Mouse (Mus musculus): ENCODE data around the gene Fbxo7. TPM values are rescaled to one million over a fixed set of nuclear protein-coding genes. Genes with fewer than 3 reads are reported as not detected.

Fbxo7 gene
- polyA plus RNA-seq, 1 experiment, result 9.7 TPM

DNA sequence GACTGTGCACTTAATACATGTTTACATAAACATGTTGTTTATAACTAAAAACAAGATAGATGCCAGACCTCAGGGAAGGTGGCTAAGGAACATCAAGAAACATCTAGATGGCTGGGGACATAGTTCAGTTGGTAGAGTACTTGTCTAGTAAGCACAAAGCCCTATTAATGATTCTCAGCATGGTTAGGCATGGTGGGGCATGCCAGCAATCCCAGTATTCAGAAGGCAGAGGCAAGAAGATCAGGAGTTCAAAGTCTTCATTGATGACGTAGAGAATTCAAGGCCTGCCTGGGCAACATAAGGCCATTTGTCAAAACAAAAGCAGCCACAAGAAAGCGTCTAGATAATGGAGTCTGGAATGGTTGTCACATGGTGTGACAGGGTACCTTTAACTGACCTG is 35.9 kb downstream of the Fbxo7 start:
- Histone ChIP-seq H3K4me3 (ENCODE audit: insufficient read depth, low read depth, low read length) (no peak overlapping the region), H3K4me1 (ENCODE audit: control insufficient read depth, insufficient read depth, insufficient read length, low read length) (no peaks in the 10 kb centered on the region), H3K27ac (replicated peaks; ENCODE audit: low read depth, low read length) (no peak overlapping the region)

DNA sequence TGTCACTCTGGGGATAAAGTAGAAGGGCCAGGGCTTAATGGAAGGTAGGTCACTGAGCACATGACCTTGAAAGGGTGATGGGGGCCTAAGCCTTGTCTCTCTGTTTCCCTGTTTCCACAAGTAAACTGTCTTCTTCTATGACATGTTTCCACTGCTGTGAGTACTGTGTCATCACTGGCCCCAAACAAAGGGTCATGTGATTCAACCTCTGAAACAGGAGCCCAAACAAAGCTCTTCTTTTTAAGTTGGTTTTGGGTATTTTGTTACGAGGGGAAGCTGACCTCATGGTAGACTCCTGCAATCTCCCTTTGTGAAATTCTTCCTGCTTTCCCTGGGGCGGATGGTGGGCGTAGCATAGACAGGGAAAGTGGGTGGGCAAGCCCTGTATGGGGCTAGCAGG is 38.5 kb downstream of the Fbxo7 start:
- Histone ChIP-seq H3K27ac (replicated peaks; ENCODE audit: low read depth, low read length) (no peak overlapping the region), H3K4me1 (ENCODE audit: control insufficient read depth, insufficient read depth, insufficient read length, low read length) (no peaks in the 10 kb centered on the region), H3K4me3 (ENCODE audit: insufficient read depth, low read depth, low read length) (no peak overlapping the region)

DNA sequence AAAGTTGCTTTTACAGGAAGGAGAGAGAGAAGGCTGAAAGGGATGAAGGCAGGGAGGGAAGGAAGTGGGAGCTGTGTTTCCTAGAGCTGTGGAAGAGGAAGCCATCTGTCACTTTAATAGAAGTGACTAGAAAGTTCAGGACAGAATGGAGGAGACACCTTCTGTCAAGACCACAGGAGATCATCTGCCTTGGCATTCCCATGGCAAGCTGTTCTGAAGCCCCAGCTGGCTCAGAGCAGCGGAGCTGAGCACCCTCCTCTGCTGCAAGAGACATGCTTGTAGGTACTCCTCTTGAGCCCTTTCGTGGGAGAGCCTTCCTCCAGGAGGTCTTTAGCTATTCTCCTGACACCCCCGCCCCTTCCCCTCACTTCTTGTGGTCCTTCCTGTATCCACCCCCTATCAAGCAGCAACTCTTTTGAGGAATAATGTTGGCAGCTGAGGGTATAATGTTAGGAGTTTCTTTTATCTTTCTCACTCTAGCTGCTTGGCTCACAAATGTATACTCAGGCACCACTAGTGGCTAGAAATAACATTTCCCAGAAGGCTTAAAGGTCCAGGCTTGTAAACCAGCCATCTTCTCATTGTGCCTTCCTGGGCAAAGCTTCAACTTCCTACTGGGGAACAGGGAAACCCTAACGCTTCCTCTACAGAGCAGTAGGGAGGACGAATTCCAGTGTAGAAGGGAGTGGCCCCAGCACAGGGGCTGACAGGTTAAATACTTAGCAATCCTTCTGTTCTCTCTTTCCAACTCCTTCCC is 40.7 kb downstream of the Fbxo7 start:
- Histone ChIP-seq H3K4me1 (ENCODE audit: control insufficient read depth, insufficient read depth, insufficient read length, low read length) (0 out of 2 replicates have a peak, but pooled peaks cover 2% of the 10 kb centered on the region), H3K4me3 (ENCODE audit: insufficient read depth, low read depth, low read length) (no peak overlapping the region)

DNA sequence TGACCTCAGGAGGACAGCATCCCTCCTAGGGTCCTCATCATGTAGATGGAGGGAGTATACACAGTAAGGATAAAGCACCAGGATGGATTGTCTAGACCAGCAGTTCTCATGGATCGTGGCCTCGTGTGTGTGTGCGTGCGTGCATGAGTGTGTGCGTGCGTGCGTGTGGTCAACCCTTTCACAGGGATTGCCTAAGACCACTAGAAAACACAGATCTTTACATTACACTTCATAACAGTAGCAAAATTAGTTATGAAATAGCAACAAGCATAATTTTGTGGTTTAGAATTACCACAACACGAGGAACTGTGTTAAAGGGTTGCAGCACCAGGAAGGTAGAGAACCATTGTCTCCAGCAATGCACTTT is 41.2 kb downstream of the Fbxo7 start:
- Histone ChIP-seq H3K27ac (replicated peaks; ENCODE audit: low read depth, low read length) (no peak overlapping the region), H3K4me3 (ENCODE audit: insufficient read depth, low read depth, low read length) (no peak overlapping the region), H3K4me1 (ENCODE audit: control insufficient read depth, insufficient read depth, insufficient read length, low read length) (0 out of 2 replicates have a peak, but pooled peaks cover 2% of the 10 kb centered on the region)

More for the DNA sequence above, 40.7 kb downstream of the Fbxo7 start:
- no peak overlapping the region for H3K27ac ChIP-seq (replicated peaks; ENCODE audit: low read depth, low read length)

DNA sequence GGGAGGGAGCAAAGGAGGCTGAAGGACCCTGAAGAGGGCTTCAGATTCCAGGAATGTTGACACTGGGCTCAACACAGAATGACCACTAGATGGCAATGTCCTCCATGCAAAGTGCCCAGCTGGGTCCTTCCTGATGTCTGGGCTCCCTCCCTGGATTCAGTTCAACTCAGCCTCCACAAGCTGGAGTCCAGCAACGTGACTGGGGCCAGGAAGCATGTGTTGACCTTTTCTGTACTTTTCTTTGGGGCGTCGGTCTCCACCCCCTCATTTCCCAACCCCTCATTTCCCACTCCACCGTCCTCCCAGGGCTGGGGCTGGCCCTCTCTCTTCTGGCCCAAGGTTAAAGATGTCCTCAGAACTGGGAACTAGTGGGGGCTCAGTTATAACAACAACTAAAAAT is 43.2 kb downstream of the Fbxo7 start:
- Histone ChIP-seq H3K4me3 (ENCODE audit: insufficient read depth, low read depth, low read length) (no peak overlapping the region), H3K4me1 (ENCODE audit: control insufficient read depth, insufficient read depth, insufficient read length, low read length) (0 out of 2 replicates have a peak, but pooled peaks cover 2% of the 10 kb centered on the region), H3K27ac (replicated peaks; ENCODE audit: low read depth, low read length) (no peak overlapping the region)

DNA sequence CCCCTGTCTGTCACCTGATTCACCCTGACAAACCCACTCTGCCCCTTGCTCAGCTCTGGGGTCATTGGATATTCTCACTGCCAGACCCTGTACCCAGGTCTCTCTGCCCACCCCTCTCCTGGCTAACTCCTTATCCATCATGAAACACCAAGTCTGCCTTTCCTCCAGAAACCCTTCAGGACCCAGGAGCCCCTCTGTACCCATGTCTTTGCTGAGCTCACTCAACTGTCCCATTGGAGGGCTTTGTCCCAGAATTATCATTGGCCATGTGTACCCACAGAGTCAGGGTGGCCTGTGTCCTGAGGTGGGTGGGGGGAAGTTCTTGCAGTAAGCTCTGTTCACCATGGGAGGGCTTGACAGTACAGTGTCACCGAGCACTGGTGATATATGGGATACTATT is 43.9 kb downstream of the Fbxo7 start:
- Histone ChIP-seq H3K4me1 (ENCODE audit: control insufficient read depth, insufficient read depth, insufficient read length, low read length) (0 out of 2 replicates have a peak, but pooled peaks cover 2% of the 10 kb centered on the region), H3K4me3 (ENCODE audit: insufficient read depth, low read depth, low read length) (no peak overlapping the region), H3K27ac (replicated peaks; ENCODE audit: low read depth, low read length) (no peak overlapping the region)

DNA sequence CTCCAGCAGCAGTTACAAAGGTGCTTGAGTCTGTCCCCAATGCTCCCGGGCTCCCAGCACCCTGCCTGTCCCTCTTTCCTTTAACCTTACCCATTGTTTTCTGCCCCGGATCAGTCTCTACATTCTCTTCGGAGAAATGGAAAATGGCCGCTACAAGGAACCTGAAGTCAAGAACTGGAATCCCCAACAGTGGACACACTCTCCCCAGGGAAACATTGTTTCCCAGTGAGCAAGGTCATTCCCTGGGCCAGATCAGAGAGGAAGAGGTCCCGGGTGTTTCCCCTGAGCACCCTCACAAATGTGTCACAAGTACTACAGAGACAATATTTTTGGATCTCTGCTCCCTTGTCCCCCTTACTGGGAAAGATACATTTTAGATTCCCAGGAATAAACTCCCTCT is 44.9 kb downstream of the Fbxo7 start:
- H3K4me3 ChIP-seq (ENCODE audit: insufficient read depth, low read depth, low read length), result no peak overlapping the region
- no peak overlapping the region for H3K27ac ChIP-seq (replicated peaks; ENCODE audit: low read depth, low read length)
- 0 out of 2 replicates have a peak, but pooled peaks cover 2% of the 10 kb centered on the region for H3K4me1 ChIP-seq (ENCODE audit: control insufficient read depth, insufficient read depth, insufficient read length, low read length)

DNA sequence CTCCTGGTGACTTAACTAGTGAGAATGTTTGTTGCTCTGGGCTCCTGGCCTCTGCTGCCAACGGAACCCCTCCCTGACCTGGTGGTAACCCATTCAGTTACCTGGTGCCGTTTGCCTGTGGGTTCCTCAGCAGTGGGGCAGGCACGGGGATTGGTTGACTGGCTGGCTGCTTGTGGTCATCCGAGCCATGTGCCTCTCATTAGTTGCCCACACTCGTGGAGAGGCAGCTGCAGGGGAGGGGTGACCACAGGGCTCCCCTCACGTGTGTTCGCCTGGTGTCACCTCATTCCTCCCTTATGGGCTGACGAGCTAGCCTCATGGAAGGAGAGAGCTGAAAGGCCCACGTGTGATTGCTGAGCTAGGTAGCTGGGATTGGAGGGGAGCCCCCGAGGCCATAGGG is 46.1 kb downstream of the Fbxo7 start:
- no peak overlapping the region for H3K4me3 ChIP-seq (ENCODE audit: insufficient read depth, low read depth, low read length)
- H3K27ac ChIP-seq (replicated peaks; ENCODE audit: low read depth, low read length), result no peak overlapping the region
- H3K4me1 ChIP-seq (ENCODE audit: control insufficient read depth, insufficient read depth, insufficient read length, low read length), result 0 out of 2 replicates have a peak, but pooled peaks cover 2% of the 10 kb centered on the region

DNA sequence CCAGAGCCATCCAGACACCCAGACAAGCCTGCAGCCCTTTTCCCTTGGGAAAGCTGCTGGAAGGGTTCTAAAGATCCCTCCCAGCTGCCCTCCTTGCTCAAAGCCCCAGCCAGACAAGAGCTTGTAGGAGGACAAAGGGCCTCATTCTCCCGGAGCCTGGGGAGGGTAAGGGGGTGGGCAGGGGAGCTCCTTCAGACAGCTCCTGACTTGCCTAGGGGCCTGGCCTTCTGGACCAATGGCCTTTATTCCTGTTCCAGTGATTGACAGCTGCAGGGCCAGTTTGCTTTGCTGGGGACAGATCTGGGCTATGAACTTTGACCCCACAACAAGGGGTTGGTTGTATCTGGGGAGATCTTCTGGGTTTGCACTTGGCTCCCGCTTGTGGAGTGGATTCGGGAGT is 47.6 kb downstream of the Fbxo7 start:
- 0 out of 2 replicates have a peak, but pooled peaks cover 2% of the 10 kb centered on the region for H3K4me1 ChIP-seq (ENCODE audit: control insufficient read depth, insufficient read depth, insufficient read length, low read length)
- no peak overlapping the region for H3K4me3 ChIP-seq (ENCODE audit: insufficient read depth, low read depth, low read length)
- no peak overlapping the region for H3K27ac ChIP-seq (replicated peaks; ENCODE audit: low read depth, low read length)

DNA sequence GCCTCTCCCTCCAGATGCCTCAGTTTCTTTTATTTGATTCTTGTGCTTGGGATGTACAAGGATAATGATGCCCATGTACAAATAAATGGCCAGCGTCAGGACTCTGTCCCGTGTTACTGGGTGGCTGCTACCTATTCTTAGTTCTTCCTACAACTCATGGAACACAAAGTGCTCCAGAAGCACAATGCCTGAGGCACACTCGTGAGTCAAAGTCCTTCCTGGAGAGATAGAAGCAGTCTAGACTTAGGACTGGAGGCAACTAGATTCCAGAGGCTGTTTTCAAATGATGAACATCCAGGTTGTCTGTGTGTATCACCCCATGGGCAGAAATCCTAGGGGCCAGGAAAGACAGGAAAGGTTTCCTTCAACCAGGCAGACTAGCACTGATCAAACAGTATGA is 49.0 kb downstream of the Fbxo7 start:
- Histone ChIP-seq H3K27ac (replicated peaks; ENCODE audit: low read depth, low read length) (no peak overlapping the region), H3K4me1 (ENCODE audit: control insufficient read depth, insufficient read depth, insufficient read length, low read length) (no peaks in the 10 kb centered on the region), H3K4me3 (ENCODE audit: insufficient read depth, low read depth, low read length) (no peak overlapping the region)

DNA sequence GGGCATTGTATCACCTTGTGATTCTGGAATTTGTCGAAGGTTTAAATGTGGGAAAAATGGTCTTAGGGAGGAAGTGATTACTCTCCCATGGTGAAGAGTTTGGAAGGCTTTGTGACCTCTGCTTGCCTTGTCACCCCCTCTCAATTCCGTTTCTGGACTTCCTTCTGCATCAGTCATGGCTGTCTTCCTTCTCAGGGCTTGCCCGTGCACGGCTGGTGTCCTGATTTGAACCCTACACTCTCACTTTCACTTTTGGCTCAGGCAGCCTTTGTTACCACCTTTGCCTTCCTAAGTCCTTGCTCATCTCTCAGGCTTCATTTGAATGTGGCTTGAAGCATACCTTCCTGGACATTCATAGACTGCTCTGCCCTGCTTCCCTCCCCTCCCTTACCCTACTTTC is 52.4 kb downstream of the Fbxo7 start:
- Histone ChIP-seq H3K27ac (replicated peaks; ENCODE audit: low read depth, low read length) (no peak overlapping the region), H3K4me1 (ENCODE audit: control insufficient read depth, insufficient read depth, insufficient read length, low read length) (no peaks in the 10 kb centered on the region), H3K4me3 (ENCODE audit: insufficient read depth, low read depth, low read length) (no peak overlapping the region)

DNA sequence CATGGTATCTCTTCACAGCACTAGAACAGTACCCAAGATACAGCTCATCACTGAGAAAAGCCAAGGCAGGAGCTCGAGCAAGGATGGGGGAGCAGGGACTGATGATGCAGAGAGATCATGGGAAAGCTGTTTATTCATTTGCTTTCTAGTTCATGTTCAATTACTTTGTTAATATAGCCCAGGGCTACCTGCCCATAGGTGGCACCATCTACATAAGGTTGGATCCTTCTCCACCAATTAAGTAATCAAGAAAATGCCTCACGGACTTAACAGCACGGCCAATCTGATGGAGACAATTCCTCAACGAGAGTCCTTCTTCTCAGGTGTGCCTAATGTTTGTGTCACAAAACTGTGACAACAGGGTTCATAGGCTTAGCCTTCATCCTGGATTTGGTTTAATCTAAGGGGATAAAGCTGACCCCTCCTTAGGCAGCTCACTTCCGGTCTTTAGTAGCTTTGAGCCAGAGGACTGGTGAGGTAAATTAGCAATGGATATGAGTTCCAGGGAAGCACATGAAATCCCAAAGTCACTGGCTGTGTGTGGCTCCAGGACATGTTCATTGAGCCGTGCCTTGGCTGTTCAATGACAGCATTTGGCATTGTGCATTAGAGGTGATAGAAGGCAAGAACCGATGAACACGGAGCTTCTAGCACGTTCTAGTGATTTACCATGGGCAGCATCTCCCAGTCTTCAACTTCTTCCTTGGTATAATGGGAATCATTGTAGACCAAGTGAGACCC is 53.4 kb downstream of the Fbxo7 start:
- Histone ChIP-seq H3K4me1 (ENCODE audit: control insufficient read depth, insufficient read depth, insufficient read length, low read length) (no peaks in the 10 kb centered on the region), H3K4me3 (ENCODE audit: insufficient read depth, low read depth, low read length) (no peak overlapping the region), H3K27ac (replicated peaks; ENCODE audit: low read depth, low read length) (no peak overlapping the region)

DNA sequence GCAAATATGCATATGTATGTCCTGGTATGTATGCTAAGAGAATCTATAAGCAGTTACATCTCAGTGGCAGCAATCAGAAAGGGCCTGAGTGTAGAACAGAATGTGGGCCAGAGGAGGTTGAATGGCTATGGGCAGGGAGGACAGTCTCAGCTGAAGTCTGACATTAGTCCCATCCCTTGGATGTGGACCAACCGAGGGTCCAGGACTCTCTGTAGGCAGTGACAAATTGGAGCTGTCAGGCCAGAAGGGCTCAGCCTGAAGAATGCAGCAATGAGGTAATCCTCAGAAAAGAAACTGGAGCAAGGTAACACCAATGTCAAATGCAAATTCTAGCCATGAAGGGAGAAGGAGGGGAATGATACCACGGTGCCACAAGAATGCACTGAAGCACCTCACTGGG is 55.5 kb downstream of the Fbxo7 start:
- H3K4me1 ChIP-seq (ENCODE audit: control insufficient read depth, insufficient read depth, insufficient read length, low read length), result no peaks in the 10 kb centered on the region
- no peak overlapping the region for H3K27ac ChIP-seq (replicated peaks; ENCODE audit: low read depth, low read length)
- no peak overlapping the region for H3K4me3 ChIP-seq (ENCODE audit: insufficient read depth, low read depth, low read length)

DNA sequence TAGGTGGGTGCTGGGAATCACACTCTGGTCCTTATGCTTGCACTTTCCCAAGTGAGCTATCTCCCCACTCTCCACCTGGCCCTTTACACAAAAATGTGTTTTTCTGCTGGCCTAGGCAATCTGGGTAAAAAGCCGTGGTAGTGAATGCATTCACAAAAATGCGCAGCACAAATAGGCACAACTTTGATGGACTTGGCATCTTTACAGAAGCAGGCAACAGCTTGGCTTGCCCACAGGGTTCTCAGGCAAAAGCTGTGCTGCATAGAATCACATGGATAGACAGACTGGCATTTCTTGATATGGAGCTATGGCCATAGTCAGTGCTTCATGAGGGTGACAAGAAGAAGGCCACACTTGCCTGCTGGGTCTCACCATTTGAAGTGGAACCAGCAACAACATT is 57.0 kb downstream of the Fbxo7 start:
- no peak overlapping the region for H3K27ac ChIP-seq (replicated peaks; ENCODE audit: low read depth, low read length)
- no peaks in the 10 kb centered on the region for H3K4me1 ChIP-seq (ENCODE audit: control insufficient read depth, insufficient read depth, insufficient read length, low read length)
- H3K4me3 ChIP-seq (ENCODE audit: insufficient read depth, low read depth, low read length), result no peak overlapping the region

DNA sequence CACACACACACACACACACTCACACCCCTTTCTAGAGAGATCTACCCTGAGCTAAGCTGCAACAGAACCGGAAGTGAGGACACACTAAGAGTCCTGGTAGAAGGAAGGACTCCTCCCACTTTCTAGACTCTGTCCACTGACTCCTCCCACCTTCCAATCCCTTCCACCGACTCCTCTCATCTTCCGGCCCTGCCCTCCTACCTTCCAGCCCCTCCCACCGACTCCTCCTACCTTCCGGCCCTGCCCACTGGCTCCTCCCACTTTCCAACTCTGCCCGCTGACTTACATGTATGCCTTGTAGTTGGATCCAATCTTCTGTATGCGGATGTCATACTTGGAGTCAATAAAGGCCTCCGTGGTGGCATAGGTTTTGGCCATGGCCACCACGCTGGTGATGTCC is 58.1 kb downstream of the Fbxo7 start:
- no peaks in the 10 kb centered on the region for H3K4me1 ChIP-seq (ENCODE audit: control insufficient read depth, insufficient read depth, insufficient read length, low read length)
- no peak overlapping the region for H3K4me3 ChIP-seq (ENCODE audit: insufficient read depth, low read depth, low read length)
- no peak overlapping the region for H3K27ac ChIP-seq (replicated peaks; ENCODE audit: low read depth, low read length)

DNA sequence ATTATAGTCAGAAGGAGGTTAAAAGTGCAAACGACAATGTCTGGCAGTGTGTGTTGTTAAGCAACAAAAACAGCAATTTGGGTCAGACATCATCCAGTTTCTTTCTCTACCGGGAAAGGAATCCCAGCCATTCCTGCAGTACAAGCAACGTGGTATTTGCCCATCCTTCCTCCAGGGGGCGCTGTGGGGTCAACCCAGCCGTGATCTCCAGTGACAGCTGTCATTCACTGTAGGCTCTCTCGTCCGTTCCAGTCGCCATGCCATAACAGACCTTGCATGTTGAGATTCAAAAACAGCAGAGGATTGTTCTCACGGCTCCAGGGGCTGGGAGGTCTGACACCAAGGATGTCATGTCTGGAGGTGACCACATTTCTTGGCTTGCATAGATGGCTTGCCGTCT is 70.1 kb downstream of the Fbxo7 start:
- H3K4me3 ChIP-seq (ENCODE audit: insufficient read depth, low read depth, low read length), result no peak overlapping the region
- no peak overlapping the region for H3K27ac ChIP-seq (replicated peaks; ENCODE audit: low read depth, low read length)
- H3K4me1 ChIP-seq (ENCODE audit: control insufficient read depth, insufficient read depth, insufficient read length, low read length), result no peaks in the 10 kb centered on the region
